ENCODE assay signal across 8 mouse cellular contexts in the genomic region with DNA sequence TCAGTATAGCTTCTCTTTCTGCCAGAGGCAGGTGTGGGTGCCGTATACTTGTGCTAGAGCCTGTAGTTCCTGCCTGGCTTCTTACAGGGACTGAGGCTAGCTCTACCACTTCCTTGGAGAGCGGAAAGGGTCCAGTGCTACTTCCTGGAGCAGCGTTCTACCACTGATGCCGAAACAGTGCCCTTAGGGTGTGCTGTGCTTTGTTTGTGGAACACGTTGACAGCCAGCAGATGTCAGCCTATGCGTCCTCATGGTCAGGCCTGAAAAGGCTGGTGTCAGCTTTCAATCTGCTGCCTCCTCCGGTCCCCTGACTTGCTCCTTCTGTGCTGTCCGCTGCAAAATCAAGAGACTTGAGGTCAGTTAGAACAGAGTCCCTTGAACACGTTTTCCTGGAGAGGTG. TPM values are rescaled to one million over a fixed set of nuclear protein-coding genes. Genes with fewer than 3 reads are reported as not detected.
DNase-seq lines count a peak whose midpoint lies in the region; ATAC-seq and TF ChIP-seq lines count a peak whose summit lies in the region.

No protein-coding gene starts in this region.

- peak; percentile 25; the same call in 1 of the 2 replicates for TF ChIP-seq CTCF in cerebellum, adult 2 months (IDR thresholded peaks at IDR 0.05; ENCODE audit: borderline replicate concordance, insufficient read depth, low read depth, low read length)

- H3K27ac ChIP-seq in cerebellum, adult 2 months (ENCODE audit: insufficient read depth, low read length) = no peak overlapping the region
- peak overlapping the region; percentile 96 to 98 for H3K27ac ChIP-seq in heart, embryonic 14.5 days (replicated peaks in 1 of 2; ENCODE audit: control insufficient read depth in 1 of 2, insufficient read depth in 1 of 2, low read depth in 2 of 2, low read length in 2 of 2)
- H3K27ac ChIP-seq in limb, embryonic 14.5 days (replicated peaks; ENCODE audit: low read depth, low read length) = 0 out of 2 replicates have a peak overlapping the region, but pooled peaks have one; percentile 38
- no peak overlapping the region for H3K27ac ChIP-seq in neural tube, embryonic 14.5 days (ENCODE audit: low read depth, low read length)

- peak overlapping the region; percentile 52 for H3K4me2 ChIP-seq in heart, embryonic 14.5 days (ENCODE audit: low read length)
- H3K4me2 ChIP-seq in limb, embryonic 14.5 days (replicated peaks; ENCODE audit: low read depth, low read length, severe bottlenecking) = no peak overlapping the region; the same call in 1 of the 2 replicates
- no peak overlapping the region for H3K4me2 ChIP-seq in neural tube, embryonic 14.5 days (ENCODE audit: low read depth, low read length)

- WGBS in cerebellum, adult 2 months = 38% methylated on average over 9 of the region's 9 CpGs
- 15% methylated on average over 9 of the region's 9 CpGs for WGBS in heart, embryonic 14.5 days
- WGBS in limb, embryonic 14.5 days = 17% methylated on average over 9 of the region's 9 CpGs
- WGBS in neural tube, embryonic 14.5 days = 27% methylated on average over 9 of the region's 9 CpGs

- no peak overlapping the region for H3K4me3 ChIP-seq in cerebellum, adult 2 months (replicated peaks; ENCODE audit: insufficient read depth, low read depth, low read length)
- no peak overlapping the region for H3K4me3 ChIP-seq in heart, embryonic 14.5 days (ENCODE audit: control insufficient read depth in 1 of 2, insufficient read depth in 1 of 2, low read depth in 1 of 2, low read length in 2 of 2)
- no peak overlapping the region for H3K4me3 ChIP-seq in limb, embryonic 14.5 days (replicated peaks; ENCODE audit: low read length)
- H3K4me3 ChIP-seq in neural tube, embryonic 14.5 days (ENCODE audit: low read depth, low read length) = no peak overlapping the region

- peaks cover 19% of the 10 kb centered on the region for H3K36me3 ChIP-seq in heart, embryonic 14.5 days (ENCODE audit: control insufficient read depth, insufficient read depth, low read length)
- H3K36me3 ChIP-seq in limb, embryonic 14.5 days (ENCODE audit: control insufficient read depth, insufficient read depth, low read length) = peaks cover 36% of the 10 kb centered on the region
- no peaks in the 10 kb centered on the region for H3K36me3 ChIP-seq in neural tube, embryonic 14.5 days (ENCODE audit: control insufficient read depth, insufficient read depth, low read length)

- no peak for DNase-seq in cerebellum, adult 2 months
- no peak for DNase-seq in cerebellum, postnatal 25 days
- DNase-seq in embryo, embryonic 10.5 days (ENCODE audit: low spot score) = peak; percentile 80
- peak; percentile 66 for DNase-seq in limb, embryonic 14.5 days (ENCODE audit: low spot score)
- no peak for DNase-seq in spleen, adult 12 weeks (ENCODE audit: low spot score)
- DNase-seq in frontal cortex, adult 2 months (ENCODE audit: extremely low spot score in 1 of 2, low spot score in 1 of 2) = no peak

- H3K27me3 ChIP-seq in cerebellum, adult 2 months (ENCODE audit: control insufficient read depth, insufficient read depth, low read length) = no peaks in the 10 kb centered on the region
- no peaks in the 10 kb centered on the region for H3K27me3 ChIP-seq in heart, embryonic 14.5 days (ENCODE audit: control insufficient read depth, insufficient read depth, low read length)
- H3K27me3 ChIP-seq in limb, embryonic 14.5 days (ENCODE audit: control insufficient read depth, insufficient read depth, low read length) = no peaks in the 10 kb centered on the region
- no peaks in the 10 kb centered on the region for H3K27me3 ChIP-seq in neural tube, embryonic 14.5 days (ENCODE audit: control insufficient read depth, insufficient read depth, low read length)

- no peaks in the 10 kb centered on the region for H3K9me3 ChIP-seq in heart, embryonic 14.5 days (ENCODE audit: control insufficient read depth, low read length)
- no peaks in the 10 kb centered on the region for H3K9me3 ChIP-seq in limb, embryonic 14.5 days (ENCODE audit: control insufficient read depth, low read length)
- no peaks in the 10 kb centered on the region for H3K9me3 ChIP-seq in neural tube, embryonic 14.5 days (ENCODE audit: control insufficient read depth, low read length)

- ATAC-seq in heart, embryonic 14.5 days (ENCODE audit: insufficient number of reproducible peaks, insufficient read depth, low FRiP score, low read depth) = no peak; the same call in 1 of the 2 replicates
- 0 out of 2 replicates have a peak, but pooled peaks have one; percentile 32 for ATAC-seq in limb, embryonic 14.5 days (ENCODE audit: low FRiP score, low read depth)
- peak; percentile 68; the same call in 1 of the 2 replicates for ATAC-seq in neural tube, embryonic 14.5 days (ENCODE audit: low read depth)

- H3K4me1 ChIP-seq in cerebellum, adult 2 months (ENCODE audit: control insufficient read depth, insufficient read depth, low read length) = peaks cover 41% of the 10 kb centered on the region
- H3K4me1 ChIP-seq in heart, embryonic 14.5 days (ENCODE audit: control insufficient read depth in 2 of 2, insufficient read depth in 2 of 2, low read length in 2 of 2) = peaks cover 62 to 88% of the 10 kb centered on the region in 2 experiments
- H3K4me1 ChIP-seq in limb, embryonic 14.5 days (ENCODE audit: control insufficient read depth, insufficient read depth, low read length) = peaks cover 14% of the 10 kb centered on the region; the same call in 1 of the 2 replicates
- peaks cover 19% of the 10 kb centered on the region for H3K4me1 ChIP-seq in neural tube, embryonic 14.5 days (ENCODE audit: control insufficient read depth, insufficient read depth, low read length)

- TF ChIP-seq POLR2A in cerebellum, adult 2 months (IDR thresholded peaks at IDR 0.05; ENCODE audit: borderline replicate concordance, insufficient read depth, low read length) = no peak
- TF ChIP-seq POLR2A in limb, embryonic 14.5 days (IDR thresholded peaks at IDR 0.05; ENCODE audit: borderline replicate concordance, extremely low read depth, insufficient read depth, insufficient read length) = no peak

- peak overlapping the region; percentile 64 for H3K9ac ChIP-seq in heart, embryonic 14.5 days (ENCODE audit: low read length)
- no peak overlapping the region for H3K9ac ChIP-seq in limb, embryonic 14.5 days (ENCODE audit: low read depth, low read length, severe bottlenecking)
- no peak overlapping the region for H3K9ac ChIP-seq in neural tube, embryonic 14.5 days (replicated peaks; ENCODE audit: low read depth, low read length)

RNA-seq across cellular contexts. Expression of gene Wdsub1, which starts 52.2 kb away (rescaled TPM):
- 28.9 and 31.9 TPM in 2 replicates for polyA plus RNA-seq in cerebellum, adult 2 months (2012; rRNA removed)
- 52.4 and 55.8 TPM in 2 replicates for polyA plus RNA-seq in heart, embryonic 14.5 days (2014; fragmentation: Nextera tagmentation; extraction: Ambion mirVana)
- 57.2 and 86.4 TPM in 2 replicates for polyA plus RNA-seq in limb, embryonic 14.5 days (2012; rRNA removed)
- 33.7 and 39.9 TPM in 2 replicates for polyA plus RNA-seq in limb, embryonic 14.5 days (2014; fragmentation: Nextera tagmentation; extraction: Ambion mirVana)
- polyA plus RNA-seq in neural tube, embryonic 14.5 days (2014; fragmentation: Nextera tagmentation; extraction: Ambion mirVana) = 13.3 and 14.1 TPM in 2 replicates
- polyA plus RNA-seq in frontal cortex, adult 2 months (2012; rRNA removed) = 24.8 and 25.7 TPM in 2 replicates

Comparison
In these comparisons a context has a peak if more than half of its experiments do, and no peak if none do; other contexts are left out.
1. DNase-seq: peak in embryo, embryonic 10.5 days (single experiment) and limb, embryonic 14.5 days (single experiment); none in cerebellum, adult 2 months (0 of 2), cerebellum, postnatal 25 days (0 of 2), spleen, adult 12 weeks (single experiment) and frontal cortex, adult 2 months (0 of 2).
2. H3K27ac ChIP-seq: peak in heart, embryonic 14.5 days (2 of 2) and limb, embryonic 14.5 days (single experiment); none in cerebellum, adult 2 months (single experiment) and neural tube, embryonic 14.5 days (single experiment).